Mouse (Mus musculus) megakaryocyte, embryonic 14.5 days (primary cell): ENCODE measurements around the gene Zfp287.

ENCODE experiments used
- FLI1 ChIP-seq: IDR thresholded peaks from 2 replicates; pipeline ENCODE4 v1.6.1; 2012; ENCODE audit warnings: low read length, inconsistent platforms, mixed read lengths
- GATA1 ChIP-seq: IDR thresholded peaks from 3 replicates; pipeline ENCODE4 v1.6.1; 2012; ENCODE audit warnings: mixed read lengths, low read length, inconsistent platforms, borderline replicate concordance

GRCm38 (mm10) chr11:62758491-62758890, 26.8 kb upstream of the Zfp287 start:
- TF ChIP-seq GATA1 = no peak
- no peak for TF ChIP-seq FLI1
